Mouse (Mus musculus): ENCODE measurements around the gene Unc79.

GRCm38 (mm10) chr12:102930335-102930734 is 18.3 kb upstream of the Unc79 start:
- TF ChIP-seq CTCF (conservative IDR thresholded peaks at IDR 0.05; ENCODE audit: insufficient read depth, insufficient read length, low read depth, low read length) (no peak), POLR2A (IDR thresholded peaks at IDR 0.05; ENCODE audit: low read depth, low read length) (no peak)
